ENCODE assay signal across 8 mouse cellular contexts in genomic region chr10:3507484-3508221, GRCm38 (mm10). TPM values are rescaled to one million over a fixed set of nuclear protein-coding genes. Genes with fewer than 3 reads are reported as not detected.
DNase-seq lines count a peak whose midpoint lies in the region; ATAC-seq lines count a peak whose summit lies in the region.

No protein-coding gene starts in this region.

- peak overlapping the region; percentile 44; the same call in 1 of the 2 replicates for H3K27ac ChIP-seq in heart, embryonic 10.5 days
- peak overlapping the region; percentile 79 for H3K27ac ChIP-seq in limb, embryonic 12.5 days

- DNase-seq in cerebellum, adult 11 months: peak; percentile 19
- DNase-seq in cerebellum, adult 11-12 months: no peak
- peak; percentile 70 to 83 for DNase-seq in adrenal gland, postnatal 4 days (ENCODE audit: low spot score in 2 of 2)
- DNase-seq in heart, embryonic 10.5 days (ENCODE audit: low spot score): no peak
- DNase-seq in kidney, adult 9 months: peak; percentile 38
- DNase-seq in ovary, adult 18-20 months (ENCODE audit: low spot score): peak; percentile 42
- no peak for DNase-seq in spleen, adult 18-20 months

- no peaks in the 10 kb centered on the region for H3K27me3 ChIP-seq in heart, embryonic 10.5 days (ENCODE audit: insufficient read depth, poor library complexity, severe bottlenecking)
- no peaks in the 10 kb centered on the region for H3K27me3 ChIP-seq in limb, embryonic 12.5 days

- WGBS in heart, embryonic 10.5 days: 61% methylated on average over 8 of the region's 8 CpGs
- WGBS in limb, embryonic 12.5 days: 48% methylated on average over 8 of the region's 8 CpGs

- H3K9ac ChIP-seq in limb, embryonic 12.5 days (replicated peaks): no peak overlapping the region

- peaks cover 15% of the 10 kb centered on the region for H3K4me1 ChIP-seq in heart, embryonic 10.5 days
- peaks cover 35% of the 10 kb centered on the region for H3K4me1 ChIP-seq in limb, embryonic 12.5 days (replicated peaks)

- H3K4me2 ChIP-seq in limb, embryonic 12.5 days: no peak overlapping the region

- no peaks in the 10 kb centered on the region for H3K36me3 ChIP-seq in heart, embryonic 10.5 days
- H3K36me3 ChIP-seq in limb, embryonic 12.5 days: no peaks in the 10 kb centered on the region

- peak; percentile 84 for ATAC-seq in limb, embryonic 12.5 days (ENCODE audit: insufficient number of reproducible peaks, insufficient read depth, low FRiP score, low TSS enrichment, low read depth)

- no peak overlapping the region for H3K4me3 ChIP-seq in heart, embryonic 10.5 days
- no peak overlapping the region for H3K4me3 ChIP-seq in limb, embryonic 12.5 days (replicated peaks)

- no peaks in the 10 kb centered on the region for H3K9me3 ChIP-seq in heart, embryonic 10.5 days
- no peaks in the 10 kb centered on the region for H3K9me3 ChIP-seq in limb, embryonic 12.5 days

RNA-seq across cellular contexts. Expression of gene Iyd, which starts 32.4 kb away (rescaled TPM):
- 1 to 10 TPM; 2.0 to 9.2 TPM for total RNA-seq in adrenal gland, postnatal 4 days (2021)
- polyA plus RNA-seq in heart, embryonic 10.5 days (2016; fragmentation: Nextera tagmentation; extraction: Ambion mirVana): 0.47 and 0.57 TPM in 2 replicates
- polyA plus RNA-seq in limb, embryonic 12.5 days (2016; fragmentation: Nextera tagmentation; extraction: Ambion mirVana): not detected in 2 replicates

Comparison
In these comparisons a context has a peak if more than half of its experiments do, and no peak if none do; other contexts are left out.
1. DNase-seq: peak in cerebellum, adult 11 months (single experiment), adrenal gland, postnatal 4 days (2 of 2), kidney, adult 9 months (single experiment) and ovary, adult 18-20 months (single experiment); none in cerebellum, adult 11-12 months (single experiment), heart, embryonic 10.5 days (single experiment) and spleen, adult 18-20 months (0 of 2).